Mouse (Mus musculus): Measurements from ENCODE around the gene Sardh. TPM values are rescaled to one million over a fixed set of nuclear protein-coding genes. Genes with fewer than 3 reads are reported as not detected.

Gene Sardh
- polyA plus RNA-seq, 1 experiment from 2014 or later, result 9.5 TPM

DNA sequence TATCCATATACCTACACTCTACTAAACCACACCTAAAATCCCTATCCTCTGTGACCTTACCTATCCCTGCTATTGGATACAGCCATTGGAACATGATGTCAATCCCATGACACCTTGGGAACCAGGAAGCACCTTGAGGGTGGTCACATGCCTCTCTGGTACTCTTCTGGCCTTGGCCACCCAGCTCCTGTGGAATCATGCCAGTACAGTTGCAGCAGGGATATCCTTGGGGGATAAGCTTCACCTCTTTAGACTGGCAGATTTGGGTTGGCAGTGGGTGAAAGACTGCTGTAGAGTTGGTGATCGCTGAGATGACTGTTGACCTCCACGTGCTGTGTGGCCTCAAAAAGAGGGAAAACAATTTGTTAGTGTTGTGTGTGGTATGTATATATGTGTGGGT is 86.6 kb downstream of the Sardh start:
- Histone ChIP-seq H3K9me3 (no peaks in the 10 kb centered on the region), H3K36me3 (no peaks in the 10 kb centered on the region), H3K27me3 (replicated peaks) (no peaks in the 10 kb centered on the region), H3K4me1 (replicated peaks) (no peaks in the 10 kb centered on the region), H3K9ac (no peak overlapping the region), H3K4me2 (replicated peaks) (no peak overlapping the region), H3K4me3 (replicated peaks) (no peak overlapping the region), H3K27ac (no peak overlapping the region)
- no peak for ATAC-seq
- WGBS, result 81% methylated on average over 2 of the region's 2 CpGs

DNA sequence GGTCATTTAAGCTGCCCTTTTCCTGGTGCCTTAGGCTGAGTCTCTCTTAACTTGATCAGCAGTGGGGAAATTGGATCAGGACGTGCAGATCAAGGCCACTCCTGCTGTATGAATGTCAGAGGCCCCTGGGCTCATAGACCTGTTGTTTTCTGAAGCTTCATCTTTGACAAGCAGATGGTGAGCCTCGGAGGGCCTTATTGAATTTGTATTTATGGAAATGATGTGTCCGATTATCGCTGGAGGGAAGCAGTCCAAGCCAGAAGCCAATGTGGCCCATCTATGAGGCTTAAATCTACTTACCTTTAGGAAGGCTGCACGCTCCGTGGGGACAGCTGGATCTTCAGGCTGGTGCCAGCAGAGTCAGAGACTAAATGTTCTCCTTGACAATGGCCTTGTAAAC is 91.5 kb downstream of the Sardh start:
- Histone ChIP-seq H3K4me3 (replicated peaks) (no peak overlapping the region), H3K36me3 (no peaks in the 10 kb centered on the region), H3K9me3 (no peaks in the 10 kb centered on the region), H3K4me1 (replicated peaks) (no peaks in the 10 kb centered on the region), H3K9ac (no peak overlapping the region), H3K27me3 (replicated peaks) (no peaks in the 10 kb centered on the region), H3K27ac (no peak overlapping the region), H3K4me2 (replicated peaks) (no peak overlapping the region)
- WGBS, result 77% methylated on average over 6 of the region's 6 CpGs
- ATAC-seq, result no peak

DNA sequence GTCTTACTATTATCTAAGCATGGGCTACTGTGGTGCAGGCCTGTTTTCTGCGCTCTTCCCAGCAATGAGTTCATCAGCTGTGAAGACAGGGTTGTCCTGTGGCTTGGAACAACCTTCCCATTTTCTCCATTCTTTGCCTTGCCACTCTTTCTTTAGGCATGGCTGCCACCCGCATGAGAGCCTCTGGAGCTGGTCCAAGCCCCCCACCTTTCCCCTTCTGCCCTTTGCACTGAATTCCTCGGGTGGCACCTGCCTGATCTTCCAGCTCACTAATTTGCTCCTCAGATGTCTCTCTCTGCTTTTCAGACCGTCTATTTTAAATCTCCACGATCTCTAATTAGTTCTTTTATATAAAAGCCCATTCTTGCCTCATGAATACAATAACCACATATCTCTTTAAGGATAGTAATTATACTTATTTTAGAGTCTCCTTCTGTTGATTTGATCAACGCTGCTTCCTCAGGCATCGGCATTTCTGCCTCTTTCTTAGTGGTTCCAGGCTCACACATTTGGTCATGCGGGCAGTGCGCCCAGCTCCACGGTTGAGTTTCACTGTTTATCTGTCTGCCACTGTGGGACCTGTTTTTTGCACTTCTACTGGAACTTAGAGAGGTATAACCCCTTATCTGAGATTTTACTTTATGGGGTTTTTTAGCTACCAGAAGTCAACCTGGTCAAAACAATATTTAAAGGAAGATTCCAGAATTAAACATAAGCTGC is 93.5 kb downstream of the Sardh start:
- no peaks in the 10 kb centered on the region for H3K4me1 ChIP-seq (replicated peaks)
- no peak overlapping the region for H3K9ac ChIP-seq
- no peaks in the 10 kb centered on the region for H3K36me3 ChIP-seq
- H3K27me3 ChIP-seq (replicated peaks), result no peaks in the 10 kb centered on the region
- H3K4me3 ChIP-seq (replicated peaks), result no peak overlapping the region
- 80% methylated on average over 10 of the region's 10 CpGs for WGBS
- no peaks in the 10 kb centered on the region for H3K9me3 ChIP-seq
- H3K27ac ChIP-seq, result no peak overlapping the region
- H3K4me2 ChIP-seq (replicated peaks), result no peak overlapping the region
- no peak for ATAC-seq

DNA sequence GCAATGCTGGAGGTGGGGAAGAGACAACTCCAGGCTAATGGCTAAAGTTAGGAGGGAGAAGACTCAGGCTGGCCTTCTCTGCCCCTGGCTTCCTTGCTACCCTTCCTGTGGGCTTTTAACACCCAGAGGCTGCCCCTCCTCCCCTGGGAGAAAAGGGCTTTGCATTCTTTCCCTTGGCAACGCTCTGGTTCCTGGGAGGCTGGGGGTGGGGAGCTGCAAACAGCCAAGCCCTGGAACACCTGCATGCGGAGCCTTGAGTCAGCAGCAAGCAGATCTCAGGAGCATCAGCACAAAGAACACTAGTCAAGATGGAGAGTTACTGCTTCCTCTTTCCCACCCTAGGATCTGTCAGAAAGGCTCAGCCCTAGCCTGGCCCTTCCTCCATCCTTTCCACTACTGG is 98.7 kb downstream of the Sardh start:
- Histone ChIP-seq H3K27ac (no peak overlapping the region), H3K4me2 (replicated peaks) (no peak overlapping the region), H3K27me3 (replicated peaks) (no peaks in the 10 kb centered on the region), H3K4me3 (replicated peaks) (no peak overlapping the region), H3K9me3 (no peaks in the 10 kb centered on the region), H3K4me1 (replicated peaks) (no peaks in the 10 kb centered on the region), H3K36me3 (no peaks in the 10 kb centered on the region), H3K9ac (no peak overlapping the region)
- 5% methylated on average over 2 of the region's 2 CpGs for WGBS
- no peak for ATAC-seq

DNA sequence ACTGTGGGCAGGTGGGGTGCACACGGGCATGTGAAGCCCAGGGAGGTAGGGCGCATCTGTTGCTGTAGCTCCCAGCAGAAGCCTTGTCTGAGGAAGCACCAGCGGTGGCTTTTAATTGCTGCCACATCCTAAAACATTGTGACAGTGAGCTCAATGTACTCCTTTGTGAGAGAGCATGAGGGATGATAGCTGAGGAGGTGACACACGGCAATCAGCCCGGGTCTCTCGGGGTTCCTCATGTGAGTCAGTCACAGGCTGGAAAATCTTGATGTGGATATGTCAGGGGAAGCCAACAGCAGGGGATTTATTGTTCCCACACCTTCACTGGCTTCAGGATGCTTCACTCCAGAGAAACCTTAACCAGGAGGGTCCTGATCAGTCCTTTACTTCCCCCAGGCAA is 101.3 kb downstream of the Sardh start:
- no peak for ATAC-seq
- 65% methylated on average over 6 of the region's 6 CpGs for WGBS

DNA sequence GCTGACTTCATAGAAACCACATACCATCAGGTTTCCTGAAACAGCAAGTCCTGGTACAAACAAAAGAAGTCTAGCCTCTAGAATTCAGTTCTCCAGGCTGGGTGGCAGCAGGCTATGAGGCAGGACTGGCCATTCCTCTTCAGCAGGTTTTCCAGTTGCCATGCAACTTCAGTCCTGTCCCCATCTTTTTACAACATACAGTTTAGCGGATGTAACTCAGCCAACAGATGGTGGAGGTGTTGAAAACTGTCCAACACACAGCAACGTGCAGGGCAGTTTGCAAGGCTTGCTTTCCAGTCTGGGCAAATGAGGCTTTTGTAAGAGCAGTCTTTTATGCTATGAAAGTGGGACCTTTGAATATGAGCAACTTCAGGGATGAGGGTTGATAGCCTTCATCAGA is 103.2 kb downstream of the Sardh start:
- H3K27me3 ChIP-seq (replicated peaks), result peaks cover 23% of the 10 kb centered on the region
- no peak overlapping the region for H3K4me2 ChIP-seq (replicated peaks)
- no peaks in the 10 kb centered on the region for H3K9me3 ChIP-seq
- no peaks in the 10 kb centered on the region for H3K36me3 ChIP-seq
- WGBS, result 71% methylated on average over 2 of the region's 2 CpGs
- no peak overlapping the region for H3K4me3 ChIP-seq (replicated peaks)
- H3K9ac ChIP-seq, result no peak overlapping the region
- H3K4me1 ChIP-seq (replicated peaks), result peaks cover 6% of the 10 kb centered on the region; the same call in 1 of the 2 replicates
- ATAC-seq, result no peak
- no peak overlapping the region for H3K27ac ChIP-seq

More for the DNA sequence above, 101.3 kb downstream of the Sardh start:
- Histone ChIP-seq H3K4me2 (replicated peaks) (no peak overlapping the region), H3K4me3 (replicated peaks) (no peak overlapping the region), H3K27me3 (replicated peaks) (peaks cover 10% of the 10 kb centered on the region), H3K9ac (no peak overlapping the region), H3K9me3 (no peaks in the 10 kb centered on the region), H3K4me1 (replicated peaks) (peaks cover 4% of the 10 kb centered on the region; the same call in 1 of the 2 replicates), H3K27ac (no peak overlapping the region), H3K36me3 (no peaks in the 10 kb centered on the region)

DNA sequence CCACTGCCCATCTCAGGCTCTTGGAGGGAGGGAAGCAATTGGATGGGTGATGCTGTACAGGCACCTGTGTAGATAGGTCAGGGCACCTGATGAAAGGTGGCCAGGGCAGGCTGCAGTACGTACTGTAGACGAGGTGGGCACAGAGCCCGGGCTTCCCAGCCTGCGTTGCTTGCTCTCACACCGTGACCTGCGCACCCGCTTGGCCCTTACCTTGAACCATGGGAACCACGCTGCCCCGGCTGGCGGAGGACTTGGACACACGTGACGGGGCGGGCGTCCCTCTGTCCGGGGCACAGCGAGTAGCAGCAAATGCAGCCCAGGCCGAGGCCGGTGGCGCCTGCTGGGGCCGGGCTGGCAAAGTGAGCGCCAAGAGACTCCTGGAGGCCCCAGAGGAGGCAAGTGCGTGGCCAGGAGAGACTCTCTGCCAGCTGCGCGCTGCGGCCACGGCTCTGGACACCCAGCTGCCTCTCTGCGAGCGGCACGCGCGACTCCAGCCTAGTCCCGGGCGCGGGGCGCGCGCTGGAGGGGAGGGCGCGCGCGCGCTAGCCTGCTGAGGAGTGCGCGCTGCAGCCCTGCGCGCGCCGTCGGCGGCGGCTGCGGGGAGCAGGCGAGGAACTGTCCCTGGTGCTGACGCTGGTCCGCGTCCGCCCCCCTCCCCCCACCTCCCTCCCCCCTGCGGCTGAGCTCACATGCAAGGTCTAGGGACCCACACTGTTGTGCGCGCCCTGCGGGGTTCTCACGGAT is 106.0 kb downstream of the Sardh start, which contains the start of gene Fam163b:
Gene Fam163b, minus strand, starts transcription at position 542 of the 744 bp plus-strand sequence.
- no peak within 1 kb of the TSS for H3K9ac ChIP-seq
- no peaks in the 10 kb centered on the region for H3K36me3 ChIP-seq
- H3K4me2 ChIP-seq (replicated peaks), result peak within 1 kb of the TSS; percentile 81
- peaks cover 6% of the 10 kb centered on the region; the same call in 1 of the 2 replicates for H3K4me1 ChIP-seq (replicated peaks)
- H3K9me3 ChIP-seq, result no peaks in the 10 kb centered on the region
- peak; percentile 70 for ATAC-seq
- peaks cover 33% of the 10 kb centered on the region for H3K27me3 ChIP-seq (replicated peaks)
- no peak within 1 kb of the TSS for H3K27ac ChIP-seq
- peak within 1 kb of the TSS; percentile 37 for H3K4me3 ChIP-seq (replicated peaks)
- 1% methylated on average over 61 of the region's 62 CpGs for WGBS

Other genes with a start within 250 kb of the Sardh start
- 49.0 and 60.5 TPM in 2 replicates for gene Cacfd1, start 238.4 kb downstream of the Sardh start, polyA plus RNA-seq (2015; fragmentation: Nextera tagmentation; extraction: Ambion mirVana)
- 0.97 and 1.3 TPM in 2 replicates for gene Slc2a6, start 220.3 kb downstream of the Sardh start, polyA plus RNA-seq (2015; fragmentation: Nextera tagmentation; extraction: Ambion mirVana)
- gene Mymk, start 176.2 kb downstream of the Sardh start, polyA plus RNA-seq (2015; fragmentation: Nextera tagmentation; extraction: Ambion mirVana), result 0.15 and 0.24 TPM in 2 replicates
- 2.0 and 2.2 TPM in 2 replicates for gene Adamtsl2, start 169.0 kb downstream of the Sardh start, polyA plus RNA-seq (2015; fragmentation: Nextera tagmentation; extraction: Ambion mirVana)
- 0.21 and 0.26 TPM in 2 replicates for gene Fam163b, start 105.8 kb downstream of the Sardh start, polyA plus RNA-seq (2015; fragmentation: Nextera tagmentation; extraction: Ambion mirVana)
- gene Dbh, start 83.1 kb downstream of the Sardh start, polyA plus RNA-seq (2015; fragmentation: Nextera tagmentation; extraction: Ambion mirVana), result 3.9 and 5.4 TPM in 2 replicates
- 5.4 and 6.1 TPM in 2 replicates for gene Vav2, start 178.7 kb upstream of the Sardh start, polyA plus RNA-seq (2015; fragmentation: Nextera tagmentation; extraction: Ambion mirVana)
- 4.8 and 6.1 TPM in 2 replicates for gene Brd3os, start 194.0 kb upstream of the Sardh start, polyA plus RNA-seq (2015; fragmentation: Nextera tagmentation; extraction: Ambion mirVana)

Measured in intestine, embryonic 15.5 days (tissue).